Mouse (Mus musculus): ENCODE data around the gene Syndig1l. TPM values are rescaled to one million over a fixed set of nuclear protein-coding genes. Genes with fewer than 3 reads are reported as not detected.

Syndig1l gene
- polyA plus RNA-seq, 1 experiment = not detected

DNA sequence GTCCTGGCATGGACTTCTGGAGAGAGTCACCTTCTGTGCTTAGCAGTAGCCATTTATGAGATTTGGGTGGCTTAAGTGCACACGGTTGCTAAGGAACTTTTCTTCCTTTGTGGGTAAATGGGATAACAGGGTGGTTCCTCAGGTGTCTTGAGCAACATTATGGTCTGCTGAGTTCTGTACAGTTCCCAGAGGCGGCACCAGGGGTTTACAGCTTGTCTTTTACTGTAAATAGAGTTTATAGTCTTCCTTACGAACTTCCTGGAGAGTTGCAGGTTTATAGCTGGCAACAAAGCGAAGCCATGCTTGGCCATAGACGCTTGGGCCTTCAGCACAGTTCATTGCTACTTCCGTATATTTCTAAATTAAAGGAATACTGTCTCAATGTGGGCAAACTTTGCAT, 15.9 kb upstream of the Syndig1l start:
- Histone ChIP-seq H3K4me1 (ENCODE audit: control insufficient read depth, insufficient read depth, low read length) (no peaks in the 10 kb centered on the region), H3K4me3 (ENCODE audit: insufficient read depth, low read length) (no peak overlapping the region), H3K27ac (ENCODE audit: insufficient read depth, low read length) (no peak overlapping the region)
- TF ChIP-seq CTCF (IDR thresholded peaks at IDR 0.05; ENCODE audit: borderline replicate concordance, insufficient read depth, low read length) (no peak), POLR2A (IDR thresholded peaks at IDR 0.05; ENCODE audit: low read depth, low read length) (no peak)

DNA sequence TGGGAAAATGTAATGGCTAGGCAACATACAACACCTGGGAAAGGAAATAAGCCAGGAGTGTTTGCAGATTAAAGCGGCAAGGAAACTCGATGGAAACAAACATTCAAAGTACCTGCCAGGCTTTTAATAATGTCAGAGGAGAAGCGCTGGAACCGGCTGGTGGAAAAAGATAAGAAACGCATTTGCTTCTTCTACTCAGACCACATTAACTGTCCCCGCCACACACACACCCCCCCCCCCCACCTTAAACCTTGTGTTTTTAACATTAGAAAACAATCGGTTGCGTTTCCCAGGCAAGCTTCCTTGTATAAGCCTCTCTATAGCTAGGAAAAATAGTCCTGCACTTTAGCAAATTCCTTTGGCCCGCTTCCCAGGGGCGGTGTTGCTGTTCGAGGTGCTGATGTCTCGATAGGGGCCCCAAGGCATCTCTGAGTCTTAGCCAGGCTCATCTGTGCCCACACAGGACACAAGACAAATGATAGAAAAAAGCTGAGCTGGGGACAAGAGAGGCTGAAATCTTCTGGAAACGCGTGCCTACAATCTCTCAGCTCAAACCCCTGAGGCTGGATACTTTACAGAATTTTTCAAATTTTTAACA, 11.3 kb upstream of the Syndig1l start:
- H3K4me3 ChIP-seq (ENCODE audit: insufficient read depth, low read length) = no peak overlapping the region
- no peak for TF ChIP-seq POLR2A (IDR thresholded peaks at IDR 0.05; ENCODE audit: low read depth, low read length)
- no peak for TF ChIP-seq CTCF (IDR thresholded peaks at IDR 0.05; ENCODE audit: borderline replicate concordance, insufficient read depth, low read length)
- H3K4me1 ChIP-seq (ENCODE audit: control insufficient read depth, insufficient read depth, low read length) = no peaks in the 10 kb centered on the region
- H3K27ac ChIP-seq (ENCODE audit: insufficient read depth, low read length) = no peak overlapping the region

DNA sequence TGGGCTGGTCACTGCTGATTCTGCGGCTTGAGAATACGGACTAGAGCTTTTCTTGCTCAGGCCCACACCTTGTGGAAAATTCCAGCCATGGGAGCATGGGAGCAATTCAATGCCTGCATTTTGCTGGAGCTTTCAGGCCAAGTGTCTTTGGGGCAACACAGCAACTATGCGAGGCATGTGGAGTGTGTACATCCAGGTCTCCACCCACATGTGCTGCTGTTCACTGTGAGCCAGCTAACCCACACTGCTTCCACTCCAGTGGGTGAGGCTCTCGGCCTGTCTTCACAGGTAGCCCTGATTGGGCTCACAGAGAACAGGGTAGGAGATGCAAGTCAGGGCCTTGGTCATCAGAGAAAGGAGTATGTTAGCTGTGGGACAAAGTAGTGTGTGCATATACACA, 9.2 kb upstream of the Syndig1l start:
- TF ChIP-seq POLR2A (IDR thresholded peaks at IDR 0.05; ENCODE audit: low read depth, low read length) (no peak), CTCF (IDR thresholded peaks at IDR 0.05; ENCODE audit: borderline replicate concordance, insufficient read depth, low read length) (no peak)
- Histone ChIP-seq H3K4me1 (ENCODE audit: control insufficient read depth, insufficient read depth, low read length) (no peaks in the 10 kb centered on the region), H3K4me3 (ENCODE audit: insufficient read depth, low read length) (no peak overlapping the region), H3K27ac (ENCODE audit: insufficient read depth, low read length) (no peak overlapping the region)

DNA sequence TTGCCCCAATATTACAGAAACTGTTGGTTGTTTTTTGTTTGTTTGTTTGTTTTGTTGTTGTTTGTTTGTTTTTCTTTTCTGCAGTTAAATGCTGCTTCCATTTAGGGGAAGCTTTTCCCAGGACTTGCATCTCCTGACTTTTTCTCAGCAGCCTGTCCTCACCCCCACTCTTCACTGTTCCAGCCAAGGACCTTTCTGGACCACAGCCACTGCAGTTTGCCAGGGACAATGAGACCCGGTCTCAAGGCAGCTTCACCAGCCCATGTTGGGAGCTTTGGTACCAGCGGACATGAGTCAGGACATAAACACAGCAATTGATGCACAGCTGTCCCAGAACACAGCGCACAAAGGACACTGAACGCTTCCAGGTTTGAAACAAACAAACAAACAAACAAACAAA, 8.3 kb upstream of the Syndig1l start:
- Histone ChIP-seq H3K4me3 (ENCODE audit: insufficient read depth, low read length) (no peak overlapping the region), H3K27ac (ENCODE audit: insufficient read depth, low read length) (no peak overlapping the region), H3K4me1 (ENCODE audit: control insufficient read depth, insufficient read depth, low read length) (no peaks in the 10 kb centered on the region)
- TF ChIP-seq CTCF (IDR thresholded peaks at IDR 0.05; ENCODE audit: borderline replicate concordance, insufficient read depth, low read length) (no peak), POLR2A (IDR thresholded peaks at IDR 0.05; ENCODE audit: low read depth, low read length) (no peak)

DNA sequence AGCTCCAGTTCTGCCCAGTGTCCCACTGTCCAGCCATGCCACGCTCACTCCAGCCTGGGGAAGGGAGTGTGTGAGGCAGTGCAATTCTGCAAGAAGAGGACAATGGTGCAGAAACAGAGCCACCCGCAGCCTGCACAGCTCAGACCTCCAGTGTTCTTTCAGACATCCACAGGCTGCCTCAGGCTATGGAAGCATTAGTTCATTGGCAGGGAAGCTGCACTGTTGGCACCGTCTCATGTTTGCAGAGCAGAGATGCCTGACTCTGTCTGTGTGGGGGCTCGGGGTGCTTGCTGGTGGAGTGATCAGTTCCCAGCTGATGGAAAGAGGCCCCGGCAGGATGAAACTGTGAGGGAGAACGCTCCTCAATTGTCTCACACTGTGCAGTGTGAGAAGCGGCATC, 4.0 kb upstream of the Syndig1l start:
- TF ChIP-seq POLR2A (IDR thresholded peaks at IDR 0.05; ENCODE audit: low read depth, low read length) = no peak
- TF ChIP-seq CTCF (IDR thresholded peaks at IDR 0.05; ENCODE audit: borderline replicate concordance, insufficient read depth, low read length) = no peak
- H3K4me3 ChIP-seq (ENCODE audit: insufficient read depth, low read length) = no peak overlapping the region
- no peaks in the 10 kb centered on the region for H3K4me1 ChIP-seq (ENCODE audit: control insufficient read depth, insufficient read depth, low read length)
- H3K27ac ChIP-seq (ENCODE audit: insufficient read depth, low read length) = no peak overlapping the region

DNA sequence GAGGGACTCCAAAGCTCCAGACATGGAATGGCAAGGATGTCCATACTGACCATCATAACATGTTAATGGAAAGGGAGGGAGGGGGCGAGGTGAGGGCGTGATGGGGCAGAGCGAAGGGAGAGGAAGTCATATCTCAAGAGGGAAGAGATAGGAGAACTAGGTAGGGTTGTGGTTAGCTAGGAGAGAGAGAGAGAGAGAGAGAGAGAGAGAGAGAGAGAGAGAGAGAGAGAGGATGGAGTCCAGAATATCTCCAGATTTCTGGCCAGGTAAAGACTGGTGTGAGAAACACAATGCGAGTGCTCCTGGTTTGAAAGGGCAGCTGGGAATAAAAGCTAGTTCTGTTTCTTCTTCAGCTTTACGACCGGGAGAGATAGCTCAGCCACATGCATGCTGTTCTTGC, 6.5 kb downstream of the Syndig1l start:
- no peak overlapping the region for H3K4me3 ChIP-seq (ENCODE audit: insufficient read depth, low read length)
- TF ChIP-seq CTCF (IDR thresholded peaks at IDR 0.05; ENCODE audit: borderline replicate concordance, insufficient read depth, low read length) (no peak), POLR2A (IDR thresholded peaks at IDR 0.05; ENCODE audit: low read depth, low read length) (no peak)
- no peak overlapping the region for H3K27ac ChIP-seq (ENCODE audit: insufficient read depth, low read length)
- no peaks in the 10 kb centered on the region for H3K4me1 ChIP-seq (ENCODE audit: control insufficient read depth, insufficient read depth, low read length)

DNA sequence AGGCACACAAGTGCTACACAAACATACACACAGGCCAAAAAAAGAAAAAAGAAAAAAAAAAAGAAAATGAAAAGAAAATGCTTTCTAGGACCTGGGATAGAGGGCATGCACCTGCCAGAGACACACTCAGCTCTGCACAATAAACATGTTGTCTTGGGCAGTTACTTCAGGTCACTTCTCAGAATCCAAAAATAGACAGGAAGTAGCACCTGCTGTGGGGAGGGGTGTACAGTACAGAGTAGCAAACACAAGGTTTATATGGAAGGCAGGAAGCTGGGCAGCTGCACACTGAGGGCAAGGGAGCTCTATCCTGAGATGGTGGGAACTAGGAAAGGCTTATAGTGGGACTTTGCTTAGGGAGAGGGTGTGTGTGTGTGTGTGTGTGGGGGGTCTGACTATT, 7.3 kb downstream of the Syndig1l start:
- no peak for TF ChIP-seq POLR2A (IDR thresholded peaks at IDR 0.05; ENCODE audit: low read depth, low read length)
- TF ChIP-seq CTCF (IDR thresholded peaks at IDR 0.05; ENCODE audit: borderline replicate concordance, insufficient read depth, low read length) = no peak
- no peak overlapping the region for H3K27ac ChIP-seq (ENCODE audit: insufficient read depth, low read length)

DNA sequence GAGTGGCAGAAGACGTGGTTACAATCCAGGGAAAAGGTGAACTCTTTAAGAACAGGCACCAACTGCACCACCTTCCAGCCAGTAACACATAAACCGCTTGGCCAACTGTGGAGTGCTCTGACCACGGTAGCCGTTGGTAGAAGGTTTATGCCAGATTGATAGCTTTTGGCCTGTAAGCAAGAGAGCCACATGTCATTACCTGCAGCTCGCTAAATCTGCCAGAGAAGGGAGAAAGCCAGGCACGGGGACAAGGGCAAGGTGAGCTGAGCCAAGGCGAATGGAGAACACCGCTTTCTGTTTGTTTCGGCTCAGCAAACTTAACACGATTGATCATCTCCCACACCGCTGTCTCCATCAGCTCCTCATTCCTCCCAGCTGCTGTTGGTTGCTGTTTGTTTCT, 9.6 kb downstream of the Syndig1l start:
- Histone ChIP-seq H3K4me1 (ENCODE audit: control insufficient read depth, insufficient read depth, low read length) (no peaks in the 10 kb centered on the region), H3K27ac (ENCODE audit: insufficient read depth, low read length) (no peak overlapping the region), H3K4me3 (ENCODE audit: insufficient read depth, low read length) (no peak overlapping the region)
- no peak for TF ChIP-seq CTCF (IDR thresholded peaks at IDR 0.05; ENCODE audit: borderline replicate concordance, insufficient read depth, low read length)
- TF ChIP-seq POLR2A (IDR thresholded peaks at IDR 0.05; ENCODE audit: low read depth, low read length) = no peak

More for the DNA sequence above, 7.3 kb downstream of the Syndig1l start:
- Histone ChIP-seq H3K4me1 (ENCODE audit: control insufficient read depth, insufficient read depth, low read length) (no peaks in the 10 kb centered on the region), H3K4me3 (ENCODE audit: insufficient read depth, low read length) (no peak overlapping the region)

DNA sequence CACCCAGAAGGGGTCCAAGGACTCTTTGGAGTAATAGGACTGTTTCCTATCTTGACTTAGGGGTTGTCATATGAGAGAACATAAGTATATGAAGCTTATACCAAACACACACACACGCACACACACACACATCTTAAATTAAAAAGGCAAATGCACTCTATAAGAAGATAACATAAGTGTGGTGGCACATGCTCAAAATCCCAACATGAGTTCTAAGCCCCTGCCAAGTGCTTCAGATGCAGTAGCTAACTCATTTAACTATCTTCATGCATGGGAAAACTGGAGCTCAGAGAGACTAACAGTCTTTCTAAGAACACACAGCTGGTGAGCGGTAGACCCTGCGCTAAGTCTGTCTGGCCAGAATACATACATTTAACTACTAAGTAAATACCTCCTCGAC, 11.1 kb downstream of the Syndig1l start:
- no peaks in the 10 kb centered on the region for H3K4me1 ChIP-seq (ENCODE audit: control insufficient read depth, insufficient read depth, low read length)
- no peak for TF ChIP-seq CTCF (IDR thresholded peaks at IDR 0.05; ENCODE audit: borderline replicate concordance, insufficient read depth, low read length)
- TF ChIP-seq POLR2A (IDR thresholded peaks at IDR 0.05; ENCODE audit: low read depth, low read length) = no peak
- no peak overlapping the region for H3K27ac ChIP-seq (ENCODE audit: insufficient read depth, low read length)
- H3K4me3 ChIP-seq (ENCODE audit: insufficient read depth, low read length) = no peak overlapping the region

DNA sequence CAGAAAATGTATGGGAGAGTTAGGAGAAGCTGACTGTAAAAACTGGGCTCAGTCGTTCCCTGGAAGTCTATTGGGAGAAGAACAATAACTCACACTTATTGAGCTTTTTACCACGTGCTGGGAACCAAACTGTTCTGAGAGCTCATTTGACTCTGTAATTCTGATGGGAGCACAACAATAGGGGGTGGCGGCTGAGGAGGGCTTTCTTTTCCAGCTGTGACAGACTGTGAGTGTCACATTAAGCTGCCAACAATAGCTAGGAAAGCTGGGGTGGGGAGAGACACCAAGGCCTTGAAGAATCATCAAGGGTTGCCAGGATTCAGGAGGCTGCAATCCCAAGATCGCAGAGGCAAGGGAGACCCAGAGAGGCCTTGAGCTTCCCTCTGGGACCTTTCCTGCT, 12.5 kb downstream of the Syndig1l start:
- Histone ChIP-seq H3K27ac (ENCODE audit: insufficient read depth, low read length) (no peak overlapping the region), H3K4me1 (ENCODE audit: control insufficient read depth, insufficient read depth, low read length) (no peaks in the 10 kb centered on the region), H3K4me3 (ENCODE audit: insufficient read depth, low read length) (no peak overlapping the region)
- TF ChIP-seq POLR2A (IDR thresholded peaks at IDR 0.05; ENCODE audit: low read depth, low read length) (no peak), CTCF (IDR thresholded peaks at IDR 0.05; ENCODE audit: borderline replicate concordance, insufficient read depth, low read length) (no peak)

DNA sequence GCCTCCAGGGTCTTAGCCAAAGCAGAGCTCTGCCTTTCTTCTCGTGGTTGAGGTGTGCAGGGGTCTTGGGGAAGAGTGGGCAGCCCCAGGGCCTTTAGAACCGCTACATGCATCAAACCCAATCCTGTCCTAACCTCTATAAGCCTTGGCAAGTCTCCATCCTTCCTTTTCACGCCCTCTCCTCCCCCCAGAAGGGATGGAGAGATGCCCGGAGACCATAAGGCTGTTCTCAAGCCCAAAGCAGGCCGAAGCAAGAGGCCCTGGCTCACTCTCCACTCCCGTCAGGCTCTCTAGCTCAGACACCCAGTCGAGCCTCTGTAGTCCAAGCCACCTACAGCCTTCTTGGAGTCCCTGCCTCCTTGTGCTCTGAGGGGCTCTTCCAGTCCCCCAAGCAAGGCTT, 14.1 kb downstream of the Syndig1l start:
- Histone ChIP-seq H3K4me1 (ENCODE audit: control insufficient read depth, insufficient read depth, low read length) (no peaks in the 10 kb centered on the region), H3K27ac (ENCODE audit: insufficient read depth, low read length) (no peak overlapping the region), H3K4me3 (ENCODE audit: insufficient read depth, low read length) (no peak overlapping the region)
- TF ChIP-seq POLR2A (IDR thresholded peaks at IDR 0.05; ENCODE audit: low read depth, low read length) (no peak), CTCF (IDR thresholded peaks at IDR 0.05; ENCODE audit: borderline replicate concordance, insufficient read depth, low read length) (no peak)

Data from embryonic fibroblast, embryonic 13.5 days (primary cell).